Mouse (Mus musculus) ES-Bruce4 (cell line): ENCODE measurements around the gene Olfr822. TPM values are rescaled to one million over a fixed set of nuclear protein-coding genes. Genes with fewer than 3 reads are reported as not detected.
"Not testable (repeated sequence)": the region's sequence is repeated elsewhere in the genome, so short reads cannot be mapped to it uniquely, and the experiment has no call there.

ENCODE experiments used
- H3K27ac ChIP-seq: 2 replicates; pipeline ENCODE4 v1.5.1; 2012; ENCODE audit warnings: low read length, inconsistent platforms; ENCODE audit not compliant: insufficient read depth
- H3K27me3 ChIP-seq: 2 replicates; pipeline ENCODE4 v1.6.1; 2012; ENCODE audit warnings: mild to moderate bottlenecking, low read length, inconsistent platforms; ENCODE audit not compliant: control insufficient read depth, poor library complexity, insufficient read depth, severe bottlenecking
- H3K36me3 ChIP-seq: 2 replicates; pipeline ENCODE4 v1.6.1; 2012; ENCODE audit warnings: inconsistent platforms, mild to moderate bottlenecking, low read length, moderate library complexity; ENCODE audit not compliant: control insufficient read depth, poor library complexity, insufficient read depth, severe bottlenecking
- H3K4me1 ChIP-seq: one replicate; pipeline ENCODE4 v1.8.1; 2011; ENCODE audit warnings: low read length; ENCODE audit not compliant: control insufficient read depth, insufficient read depth
- H3K4me3 ChIP-seq: 2 replicates; pipeline ENCODE4 v1.5.1; 2011; ENCODE audit warnings: low read depth, mild to moderate bottlenecking, low read length
- H3K9ac ChIP-seq: 2 replicates; pipeline ENCODE4 v1.6.1; 2012; ENCODE audit warnings: low read depth, mild to moderate bottlenecking, inconsistent platforms; ENCODE audit not compliant: poor library complexity, severe bottlenecking
- H3K9me3 ChIP-seq: replicated peaks from 2 replicates; pipeline ENCODE4 v1.6.1; 2012; ENCODE audit warnings: mild to moderate bottlenecking, low read length, inconsistent platforms; ENCODE audit not compliant: control insufficient read depth, poor library complexity, insufficient read depth, severe bottlenecking
- EP300 ChIP-seq: IDR thresholded peaks from 2 replicates; pipeline ENCODE4 v1.6.1; 2011; ENCODE audit warnings: low read depth, low read length; ENCODE audit not compliant: insufficient read depth
- polyA plus RNA-seq: library from polyadenylated mRNA; stranded (reverse); fragments of >200 nt; gene quantifications from 2 replicates; pipeline ENCODE4 v1.2.4, GENCODE M21; 2011; ENCODE audit warnings: low read depth; ENCODE audit not compliant: missing spikeins, insufficient read depth, insufficient read length

The Olfr822 gene
- polyA plus RNA-seq, 1 experiment = not detected

GRCm38 (mm10) chr10:130116045-130116444 is 45.0 kb downstream of the Olfr822 start:
- H3K4me3 ChIP-seq, H3K27me3 ChIP-seq, H3K9me3 ChIP-seq, H3K4me1 ChIP-seq, H3K27ac ChIP-seq, H3K9ac ChIP-seq, H3K36me3 ChIP-seq: not testable (repeated sequence)
- 0 out of 2 replicates have a peak, but pooled peaks have one; percentile 48 for TF ChIP-seq EP300

Other genes starting within 250 kb of the Olfr822 start
- gene Olfr812, start 225.1 kb upstream of the Olfr822 start, polyA plus RNA-seq = not detected in 2 replicates
- gene Olfr813, start 215.8 kb upstream of the Olfr822 start, polyA plus RNA-seq = not detected in 2 replicates
- 0.40 TPM in 1 of 2 replicates, not detected in the other for gene Olfr814, start 191.4 kb upstream of the Olfr822 start, polyA plus RNA-seq
- not detected in 2 replicates for gene Olfr815, start 165.3 kb upstream of the Olfr822 start, polyA plus RNA-seq
- gene Olfr816, start 155.6 kb upstream of the Olfr822 start, polyA plus RNA-seq = not detected in 2 replicates
- not detected in 2 replicates for gene Olfr818, start 122.1 kb upstream of the Olfr822 start, polyA plus RNA-seq
- not detected in 2 replicates for gene Olfr819, start 103.9 kb upstream of the Olfr822 start, polyA plus RNA-seq
- not detected in 2 replicates for gene Olfr247, start 95.1 kb upstream of the Olfr822 start, polyA plus RNA-seq
- gene Gm10310, start 86.1 kb upstream of the Olfr822 start, polyA plus RNA-seq = not detected in 2 replicates
- not detected in 2 replicates for gene Olfr820, start 58.6 kb upstream of the Olfr822 start, polyA plus RNA-seq
- not detected in 2 replicates for gene Olfr821, start 40.9 kb upstream of the Olfr822 start, polyA plus RNA-seq
- gene Olfr823, start 44.2 kb downstream of the Olfr822 start, polyA plus RNA-seq = not detected in 2 replicates
- gene Olfr824, start 58.8 kb downstream of the Olfr822 start, polyA plus RNA-seq = not detected in 2 replicates
- gene Olfr825, start 95.6 kb downstream of the Olfr822 start, polyA plus RNA-seq = not detected in 2 replicates
- not detected in 2 replicates for gene Olfr826, start 113.0 kb downstream of the Olfr822 start, polyA plus RNA-seq
- not detected in 2 replicates for gene Olfr827, start 143.2 kb downstream of the Olfr822 start, polyA plus RNA-seq
- not detected in 2 replicates for gene Neurod4, start 209.0 kb downstream of the Olfr822 start, polyA plus RNA-seq